8 mouse cellular contexts compared by ENCODE assay signal in the genomic region with DNA sequence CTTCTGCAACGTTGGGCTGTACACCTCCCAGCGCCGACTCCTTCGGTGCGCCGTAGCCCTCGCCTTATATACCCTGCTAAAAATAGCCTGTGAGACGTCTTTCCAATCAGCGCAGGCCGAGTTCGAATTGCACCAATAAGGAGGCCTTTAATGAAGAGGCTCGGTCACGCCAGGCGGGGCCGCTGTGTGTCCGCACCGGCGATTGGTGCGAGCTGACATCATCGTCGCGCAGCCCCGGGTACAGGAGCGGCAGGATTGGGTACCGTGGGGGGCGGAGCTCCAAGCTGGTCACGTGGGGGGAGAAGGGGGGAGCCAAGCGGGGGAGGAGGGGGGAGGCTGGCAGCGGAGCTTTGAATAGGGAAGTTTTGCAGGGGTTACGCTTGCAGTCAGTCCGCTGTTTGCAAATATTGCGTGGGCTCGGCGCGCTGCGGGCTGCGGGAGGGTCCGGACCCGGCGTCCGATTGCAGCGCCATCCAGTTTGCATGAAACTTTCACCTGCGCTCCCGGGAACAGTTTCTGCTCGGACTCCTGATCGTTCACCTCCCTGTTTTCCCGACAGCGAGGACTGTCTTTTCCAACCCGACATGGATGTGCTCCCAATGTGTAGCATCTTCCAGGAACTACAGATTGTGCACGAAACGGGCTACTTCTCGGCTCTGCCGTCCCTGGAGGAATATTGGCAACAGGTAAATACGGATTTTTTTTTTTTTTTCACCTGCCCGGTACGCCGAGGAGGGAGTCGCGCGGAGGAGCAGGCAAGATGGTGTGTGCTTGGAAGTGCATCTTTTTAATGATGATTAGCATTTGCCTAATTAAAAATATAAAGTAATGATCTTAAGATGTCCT. TPM values are rescaled to one million over a fixed set of nuclear protein-coding genes. Genes with fewer than 3 reads are reported as not detected.
A peak's percentile ranks its signal among the peaks of the same experiment; 100 is the strongest.
DNase-seq lines count a peak whose midpoint lies in the region; ATAC-seq lines count a peak whose summit lies in the region.

Gene Klf6, plus strand, starts transcription at position 326 of the 846 bp plus-strand sequence.

- H3K4me3 ChIP-seq in hindbrain, embryonic 11.5 days (ENCODE audit: low read depth, low read length): peak within 1 kb of the TSS; percentile 69

- H3K36me3 ChIP-seq in hindbrain, embryonic 11.5 days (ENCODE audit: control insufficient read depth, insufficient read depth, low read length): peaks cover 3% of the 10 kb centered on the region; the same call in 1 of the 2 replicates

- 0% methylated on average over 56 of the region's 60 CpGs for WGBS in hindbrain, embryonic 11.5 days

- peak within 1 kb of the TSS; percentile 81 for H3K9ac ChIP-seq in hindbrain, embryonic 11.5 days (ENCODE audit: low read depth, low read length)

- H3K27ac ChIP-seq in hindbrain, embryonic 11.5 days (ENCODE audit: low read depth, low read length): peak within 1 kb of the TSS; percentile 98

- no peaks in the 10 kb centered on the region for H3K4me1 ChIP-seq in hindbrain, embryonic 11.5 days (replicated peaks; ENCODE audit: control insufficient read depth, insufficient read depth, low read length)

- ATAC-seq in hindbrain, embryonic 11.5 days (ENCODE audit: low FRiP score): peak; percentile 99

- peak within 1 kb of the TSS; percentile 73 for H3K4me2 ChIP-seq in hindbrain, embryonic 11.5 days (replicated peaks; ENCODE audit: low read depth, low read length)

- DNase-seq in Muller cell, postnatal 12 days (ENCODE audit: inconsistent ontology term): peak; percentile 99
- DNase-seq in cerebellum, adult 9-11 months: peak; percentile 100
- DNase-seq in frontal cortex, adult 2 months (ENCODE audit: extremely low spot score in 1 of 2, low spot score in 1 of 2): peak; percentile 99 to 100
- peak; percentile 96 for DNase-seq in hindbrain, embryonic 11.5 days (ENCODE audit: low spot score)
- peak; percentile 99 for DNase-seq in layer of hippocampus, postnatal 10 days (ENCODE audit: low spot score in 2 of 2)
- peak; percentile 99 for DNase-seq in lung, postnatal 10 days
- peak; percentile 99 for DNase-seq in ovary, postnatal 36 days (ENCODE audit: low spot score)
- peak; percentile 99 for DNase-seq in thymus, postnatal 25 days

- no peaks in the 10 kb centered on the region for H3K9me3 ChIP-seq in hindbrain, embryonic 11.5 days (ENCODE audit: control insufficient read depth, low read length)

- H3K27me3 ChIP-seq in hindbrain, embryonic 11.5 days (ENCODE audit: control insufficient read depth, insufficient read depth, low read length): no peaks in the 10 kb centered on the region

RNA-seq across cellular contexts. Expression of gene Klf6, which starts in this region (rescaled TPM):
- polyA plus RNA-seq in frontal cortex, adult 2 months (2012; rRNA removed): 18.1 and 20.9 TPM in 2 replicates
- polyA plus RNA-seq in hindbrain, embryonic 11.5 days (2014; fragmentation: Nextera tagmentation; extraction: Ambion mirVana): 74.1 and 77.9 TPM in 2 replicates
- total RNA-seq in layer of hippocampus, postnatal 10 days (2021): 10 to 100 TPM; 40.9 to 45.4 TPM

Comparison
In these comparisons a context has a peak if more than half of its experiments do, and no peak if none do; other contexts are left out.
1. Peak in every context shown above with its lines: DNase-seq, ATAC-seq, H3K4me3 ChIP-seq and H3K27ac ChIP-seq.